Mouse (Mus musculus): ENCODE data around the gene Pih1d1. TPM values are rescaled to one million over a fixed set of nuclear protein-coding genes. Genes with fewer than 3 reads are reported as not detected.
A peak's percentile ranks its signal among the peaks of the same experiment; 100 is the strongest.

Gene Pih1d1
- total RNA-seq, 1 experiment from 2014 or later, result 38.0 TPM

DNA sequence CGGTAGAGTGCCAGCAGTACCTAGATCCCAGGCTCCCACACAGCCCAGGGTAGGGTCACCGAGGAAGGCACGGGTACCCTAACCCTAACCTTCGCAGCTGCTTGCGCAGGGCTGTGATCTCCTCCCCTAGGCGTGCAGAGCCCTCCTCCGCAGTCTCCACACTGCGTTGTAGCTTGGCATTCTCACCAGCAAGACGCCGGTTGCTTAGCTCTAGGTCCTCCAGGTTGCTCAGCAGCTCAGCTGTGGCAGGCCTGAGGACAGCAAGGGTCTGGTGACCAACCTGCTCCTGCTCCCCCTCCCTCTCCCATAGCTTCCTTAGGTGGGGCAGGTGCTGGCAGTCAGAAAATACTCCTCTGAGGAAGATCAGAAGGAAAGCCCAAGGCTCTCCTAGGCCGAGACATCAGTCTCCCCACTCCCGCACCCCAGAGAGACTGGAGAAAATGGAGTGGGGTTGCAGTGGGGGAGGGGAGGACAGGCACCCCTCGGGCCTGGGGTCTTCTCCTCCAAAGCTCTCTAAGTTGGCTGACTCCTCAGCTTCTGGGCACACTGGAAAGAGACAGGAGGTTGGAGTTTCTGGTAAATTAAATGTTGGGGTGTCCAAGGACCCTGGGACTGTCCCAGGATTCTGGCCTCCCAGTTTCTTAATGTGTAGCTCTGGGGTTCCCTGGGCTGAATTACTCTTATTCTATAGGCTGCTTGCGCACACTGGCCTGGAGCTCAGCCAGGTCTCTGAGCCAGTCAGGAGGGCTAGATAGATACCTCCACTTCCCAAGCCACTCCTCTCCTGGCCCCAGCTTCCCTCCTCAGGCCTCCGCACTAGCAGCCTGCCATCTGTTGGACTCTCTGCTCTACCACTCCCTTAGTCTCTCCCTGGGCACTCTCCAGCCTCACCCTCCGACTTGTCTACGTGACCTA, 40.0 kb downstream of the Pih1d1 start:
- no peak for ATAC-seq (replicated peaks in 1 of 2; ENCODE audit: insufficient read depth in 1 of 2, low FRiP score in 2 of 2, low TSS enrichment in 1 of 2, low read depth in 1 of 2, poor library complexity in 2 of 2, severe bottlenecking in 2 of 2)

DNA sequence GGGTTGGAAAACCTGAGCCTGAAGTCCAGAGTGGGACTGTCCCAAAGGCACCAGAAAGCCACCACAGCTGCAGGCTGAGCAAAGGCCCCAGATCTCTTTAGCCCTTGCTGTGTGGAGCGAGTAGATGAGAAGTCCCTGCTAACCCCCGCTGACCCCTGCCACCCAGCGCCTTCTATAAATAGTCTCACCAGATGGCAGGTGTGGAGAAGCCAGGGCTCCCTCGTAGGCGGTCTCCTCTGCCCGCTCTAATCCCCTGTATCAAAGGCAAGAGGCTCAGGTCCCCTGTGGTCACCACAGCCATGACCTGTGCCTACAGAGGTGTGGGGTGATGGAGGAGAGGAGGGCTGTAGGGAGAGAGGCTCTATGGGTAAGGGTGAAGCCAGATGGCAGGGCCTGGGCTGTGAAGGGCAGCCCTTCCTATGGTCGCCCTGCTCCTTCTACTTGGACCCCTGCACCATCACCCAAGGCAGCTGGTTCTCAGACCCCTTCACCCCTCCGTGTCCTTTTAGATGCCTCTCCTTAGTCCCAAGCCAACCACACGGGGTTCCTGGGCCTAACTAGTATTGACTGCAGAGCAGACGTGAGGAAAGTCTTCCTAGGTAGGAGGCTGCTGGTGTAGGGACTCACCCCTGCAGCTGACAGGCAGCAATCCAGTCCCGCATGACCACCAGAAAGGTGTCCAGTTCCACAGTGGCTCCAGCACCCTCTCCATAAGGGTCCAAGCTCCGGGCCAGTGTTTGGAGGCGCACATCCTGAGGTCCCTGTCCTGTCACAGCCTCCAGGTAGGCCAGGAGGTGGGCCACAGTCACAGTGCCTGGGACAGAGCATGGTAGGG, 41.5 kb downstream of the Pih1d1 start:
- no peak for ATAC-seq (replicated peaks in 1 of 2; ENCODE audit: insufficient read depth in 1 of 2, low FRiP score in 2 of 2, low TSS enrichment in 1 of 2, low read depth in 1 of 2, poor library complexity in 2 of 2, severe bottlenecking in 2 of 2)

DNA sequence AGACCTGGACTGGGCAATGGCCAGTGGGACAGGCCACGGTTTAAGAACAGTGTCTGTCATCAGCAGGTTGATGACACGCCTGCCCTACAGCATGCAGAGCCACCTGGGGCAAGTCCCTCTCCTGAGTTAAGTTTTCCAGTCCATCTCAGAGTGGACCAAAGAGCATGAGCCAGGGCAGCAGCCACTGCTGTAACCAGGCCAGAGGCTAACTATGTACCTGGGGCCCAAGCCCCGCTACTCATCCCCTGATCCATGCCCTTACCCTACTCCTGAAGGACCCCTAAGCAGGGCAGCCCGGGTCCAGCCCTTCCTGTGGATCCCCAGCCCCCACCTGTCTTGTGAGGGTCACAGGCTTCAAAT, 42.1 kb downstream of the Pih1d1 start:
- no peak for ATAC-seq (replicated peaks in 1 of 2; ENCODE audit: insufficient read depth in 1 of 2, low FRiP score in 2 of 2, low TSS enrichment in 1 of 2, low read depth in 1 of 2, poor library complexity in 2 of 2, severe bottlenecking in 2 of 2)

DNA sequence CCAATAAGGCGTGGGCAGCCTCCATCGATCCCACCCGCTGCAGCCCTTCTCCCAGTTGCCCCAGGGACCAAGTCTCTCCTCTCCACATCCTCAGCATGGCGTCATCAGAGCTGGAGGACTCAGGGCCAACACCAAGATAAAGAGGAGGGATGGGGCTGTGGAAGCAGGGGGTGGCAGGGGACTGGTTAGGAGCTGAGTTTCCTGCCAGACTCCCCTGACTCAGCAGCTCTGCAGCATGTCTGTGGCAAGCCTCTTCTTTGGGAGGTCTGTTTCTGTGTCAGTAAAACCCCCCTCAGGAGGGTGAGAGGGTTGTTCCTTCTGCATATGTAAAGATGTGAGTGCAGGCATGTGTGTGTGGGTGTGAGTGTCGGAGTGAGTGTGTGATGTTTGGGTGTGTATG, 42.9 kb downstream of the Pih1d1 start:
- 0 out of 4 replicates have a peak, but pooled peaks of 1 of the 2 experiments have one; percentile 9 for ATAC-seq (replicated peaks in 1 of 2; ENCODE audit: insufficient read depth in 1 of 2, low FRiP score in 2 of 2, low TSS enrichment in 1 of 2, low read depth in 1 of 2, poor library complexity in 2 of 2, severe bottlenecking in 2 of 2)

DNA sequence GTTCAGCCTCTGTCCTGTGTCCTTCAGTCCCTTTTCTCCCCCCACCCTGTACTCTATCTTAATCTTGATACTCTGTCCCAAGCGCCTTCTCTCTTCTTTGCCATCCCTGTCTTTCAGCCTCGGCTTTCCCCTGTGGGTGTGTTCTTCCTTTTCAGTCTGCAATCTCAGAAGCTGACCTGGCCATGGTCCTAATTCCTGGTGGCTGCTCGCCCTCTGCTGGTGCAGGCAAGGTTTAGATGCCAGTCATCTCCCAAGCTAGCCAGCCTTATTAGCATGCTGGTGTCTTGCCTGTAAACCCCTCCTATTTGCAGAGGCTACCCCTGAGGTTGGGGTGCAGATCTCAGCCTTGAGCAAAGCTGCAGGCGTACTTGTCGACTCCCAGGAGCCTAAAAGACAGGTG, 44.3 kb downstream of the Pih1d1 start:
- ATAC-seq (replicated peaks in 1 of 2; ENCODE audit: insufficient read depth in 1 of 2, low FRiP score in 2 of 2, low TSS enrichment in 1 of 2, low read depth in 1 of 2, poor library complexity in 2 of 2, severe bottlenecking in 2 of 2), result peak; percentile 63 to 76; a peak in 2 of 4 replicates

DNA sequence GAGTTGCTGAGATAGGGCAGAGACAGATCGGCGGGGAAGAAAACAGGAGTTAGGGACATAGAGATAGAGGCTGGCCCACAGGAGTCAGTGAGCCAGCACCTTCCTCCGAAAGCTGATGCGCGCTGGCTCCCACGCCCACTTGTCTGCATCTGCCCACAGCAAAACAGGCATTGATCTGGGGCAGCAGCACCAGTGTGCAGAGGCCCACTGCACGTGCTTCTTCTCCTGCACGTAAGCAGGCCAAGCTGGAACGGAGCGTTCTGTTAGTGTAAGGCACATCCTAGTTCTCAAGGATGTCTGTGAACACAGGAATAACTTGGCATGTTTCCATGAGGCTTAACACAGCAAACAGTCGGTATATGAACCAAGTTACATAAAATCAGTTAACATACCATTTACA, 44.9 kb downstream of the Pih1d1 start:
- ATAC-seq (replicated peaks in 1 of 2; ENCODE audit: insufficient read depth in 1 of 2, low FRiP score in 2 of 2, low TSS enrichment in 1 of 2, low read depth in 1 of 2, poor library complexity in 2 of 2, severe bottlenecking in 2 of 2), result no peak

DNA sequence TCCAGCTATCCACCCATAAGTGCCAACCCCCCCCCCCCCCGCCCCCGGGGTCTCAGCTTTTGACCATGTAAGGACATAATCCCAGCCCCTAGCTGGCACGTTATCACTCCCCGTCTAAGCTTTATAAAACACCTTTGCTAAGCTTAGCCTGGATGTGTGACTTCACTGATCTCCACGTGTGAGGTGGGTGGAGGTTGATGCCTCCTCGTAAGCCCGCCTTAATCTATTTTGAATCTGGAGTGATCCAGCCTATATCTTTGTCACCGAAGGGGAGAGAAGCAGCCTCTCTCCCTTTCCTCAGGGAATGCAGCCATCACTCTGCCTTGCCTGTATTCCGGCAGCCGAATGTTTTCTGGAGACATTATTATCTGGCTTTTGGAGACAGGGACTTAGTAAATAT, 48.6 kb downstream of the Pih1d1 start:
- no peak for ATAC-seq (replicated peaks in 1 of 2; ENCODE audit: insufficient read depth in 1 of 2, low FRiP score in 2 of 2, low TSS enrichment in 1 of 2, low read depth in 1 of 2, poor library complexity in 2 of 2, severe bottlenecking in 2 of 2)

DNA sequence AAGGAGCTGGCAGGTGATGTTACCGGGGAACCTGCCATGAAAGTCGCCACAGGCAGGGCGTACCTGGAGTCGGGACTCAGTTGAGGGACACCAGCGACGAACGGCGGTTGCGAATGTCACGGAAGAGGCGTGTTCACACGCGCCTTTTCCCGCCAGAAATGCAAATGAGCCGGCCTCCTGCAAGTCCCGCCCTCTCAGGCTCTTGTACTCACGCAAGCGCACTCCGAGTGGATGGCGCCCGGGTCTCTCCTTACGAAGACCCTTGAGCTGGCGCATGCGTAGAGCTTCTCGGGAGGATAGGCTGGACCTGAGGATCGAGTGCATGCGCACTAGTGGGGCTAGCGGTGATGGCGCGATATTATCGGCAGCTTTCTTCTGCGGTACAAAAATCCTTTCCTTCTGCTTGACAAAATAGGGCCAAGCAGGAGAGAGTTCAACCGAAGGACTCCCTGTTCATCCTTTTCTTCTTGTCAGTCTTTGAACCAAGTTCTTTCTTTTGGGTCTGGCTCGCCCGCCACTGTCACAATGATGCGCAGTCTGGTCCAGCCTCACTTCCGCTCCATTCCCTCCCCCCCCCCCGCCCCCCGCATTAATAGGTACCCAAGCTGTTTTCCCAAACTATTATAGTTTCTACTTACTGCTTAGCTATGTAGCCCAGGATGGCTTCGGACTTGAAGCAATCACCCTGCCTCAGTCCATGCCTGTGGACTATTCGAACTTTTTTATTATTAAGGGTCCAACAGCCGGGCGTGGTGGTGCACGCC, 50.5 kb downstream of the Pih1d1 start, which contains the start of gene Ccdc155:
Gene Ccdc155 (minus strand): TSS at position 513 of the 764 bp plus-strand sequence.
- peak; percentile 90 to 94 for ATAC-seq (replicated peaks in 1 of 2; ENCODE audit: insufficient read depth in 1 of 2, low FRiP score in 2 of 2, low TSS enrichment in 1 of 2, low read depth in 1 of 2, poor library complexity in 2 of 2, severe bottlenecking in 2 of 2)

DNA sequence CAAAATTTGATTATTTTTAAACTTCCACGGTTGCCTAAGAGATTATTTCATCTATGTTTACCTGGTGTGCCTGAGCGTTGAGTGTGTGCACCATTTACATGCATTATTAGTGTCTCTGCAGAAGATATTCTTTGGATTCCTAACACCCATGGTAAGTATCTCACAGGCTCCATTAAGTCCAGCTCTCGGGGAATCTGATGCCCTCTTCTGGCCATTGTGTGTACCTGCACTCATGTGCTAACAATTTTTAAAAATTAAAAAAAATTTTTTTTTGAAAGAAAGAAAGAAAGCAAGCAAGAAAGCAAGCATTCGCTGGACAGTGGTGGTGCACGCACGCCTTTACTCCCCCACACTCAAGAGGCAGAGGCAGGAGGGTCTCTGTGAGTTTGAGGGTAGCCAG, 54.2 kb downstream of the Pih1d1 start:
- no peak for ATAC-seq (replicated peaks in 1 of 2; ENCODE audit: insufficient read depth in 1 of 2, low FRiP score in 2 of 2, low TSS enrichment in 1 of 2, low read depth in 1 of 2, poor library complexity in 2 of 2, severe bottlenecking in 2 of 2)

Other genes with a start within 250 kb of the Pih1d1 start
- gene Ap2a1, start 224.8 kb upstream of the Pih1d1 start, total RNA-seq (2017), result 12.4 and 25.5 TPM in 2 replicates
- not detected in 2 replicates for gene Tsks, start 211.1 kb upstream of the Pih1d1 start, total RNA-seq (2017)
- 0.20 TPM in 1 of 2 replicates, not detected in the other for gene Cpt1c, start 179.5 kb upstream of the Pih1d1 start, total RNA-seq (2017)
- gene Prmt1, start 167.7 kb upstream of the Pih1d1 start, total RNA-seq (2017), result 156 and 185 TPM in 2 replicates
- 75.7 and 137 TPM in 2 replicates for gene Irf3, start 156.7 kb upstream of the Pih1d1 start, total RNA-seq (2017)
- 19.8 and 35.1 TPM in 2 replicates for gene Bcl2l12, start 155.6 kb upstream of the Pih1d1 start, total RNA-seq (2017)
- 11.3 and 13.8 TPM in 2 replicates for gene Scaf1, start 137.9 kb upstream of the Pih1d1 start, total RNA-seq (2017)
- gene Rras, start 136.3 kb upstream of the Pih1d1 start, total RNA-seq (2017), result 1.9 and 9.0 TPM in 2 replicates
- 3.9 and 4.6 TPM in 2 replicates for gene Prr12, start 101.4 kb upstream of the Pih1d1 start, total RNA-seq (2017)
- 56.2 and 72.8 TPM in 2 replicates for gene Nosip, start 91.9 kb upstream of the Pih1d1 start, total RNA-seq (2017)
- 6.6 and 6.7 TPM in 2 replicates for gene Prrg2, start 91.6 kb upstream of the Pih1d1 start, total RNA-seq (2017)
- 41.8 and 52.6 TPM in 2 replicates for gene Rcn3, start 62.1 kb upstream of the Pih1d1 start, total RNA-seq (2017)
- 15.3 and 23.1 TPM in 2 replicates for gene Fcgrt, start 50.5 kb upstream of the Pih1d1 start, total RNA-seq (2017)
- 1,545 and 1,649 TPM in 2 replicates for gene Rps11, start 29.9 kb upstream of the Pih1d1 start, total RNA-seq (2017)
- gene Rpl13a, start 25.5 kb upstream of the Pih1d1 start, total RNA-seq (2017), result 3,499 and 4,043 TPM in 2 replicates
- 0.35 and 0.56 TPM in 2 replicates for gene Gm45713, start 18.1 kb upstream of the Pih1d1 start, total RNA-seq (2017)
- 15.7 and 18.9 TPM in 2 replicates for gene Flt3l, start 17.9 kb upstream of the Pih1d1 start, total RNA-seq (2017)
- gene Aldh16a1, start 281 bp downstream of the Pih1d1 start, total RNA-seq (2017), result 25.0 and 32.6 TPM in 2 replicates
- gene Slc17a7, start 9.6 kb downstream of the Pih1d1 start, total RNA-seq (2017), result 1.0 TPM in 1 of 2 replicates, not detected in the other
- not detected in 2 replicates for gene Gfy, start 25.3 kb downstream of the Pih1d1 start, total RNA-seq (2017)
- gene Pth2, start 26.7 kb downstream of the Pih1d1 start, total RNA-seq (2017), result not detected in 2 replicates
- 0.60 and 0.75 TPM in 2 replicates for gene Ccdc155, start 50.6 kb downstream of the Pih1d1 start, total RNA-seq (2017)
- gene Dkkl1, start 57.8 kb downstream of the Pih1d1 start, total RNA-seq (2017), result 37.0 TPM in 2 replicates
- gene Tead2, start 61.5 kb downstream of the Pih1d1 start, total RNA-seq (2017), result 5.1 and 9.9 TPM in 2 replicates
- 76.4 and 103 TPM in 2 replicates for gene Cd37, start 84.8 kb downstream of the Pih1d1 start, total RNA-seq (2017)
- not detected in 2 replicates for gene Slc6a16, start 86.8 kb downstream of the Pih1d1 start, total RNA-seq (2017)
- gene Slc6a21, start 123.2 kb downstream of the Pih1d1 start, total RNA-seq (2017), result 0.19 TPM in 1 of 2 replicates, not detected in the other
- 3.2 and 10.8 TPM in 2 replicates for gene Trpm4, start 179.5 kb downstream of the Pih1d1 start, total RNA-seq (2017)
- gene Hrc, start 181.0 kb downstream of the Pih1d1 start, total RNA-seq (2017), result not detected in 2 replicates
- not detected in 2 replicates for gene Ppfia3, start 212.7 kb downstream of the Pih1d1 start, total RNA-seq (2017)
- 3.2 TPM in 1 of 2 replicates, not detected in the other for gene Lin7b, start 216.3 kb downstream of the Pih1d1 start, total RNA-seq (2017)
- 498 and 589 TPM in 2 replicates for gene Snrnp70, start 241.4 kb downstream of the Pih1d1 start, total RNA-seq (2017)

All from hematopoietic stem cell, adult 5-6 weeks (primary cell).